Mouse (Mus musculus): ENCODE data around the gene Atp8b4. TPM values are rescaled to one million over a fixed set of nuclear protein-coding genes. Genes with fewer than 3 reads are reported as not detected.

The Atp8b4 gene
- polyA plus RNA-seq, 1 experiment from 2014 or later = 0.04 TPM

DNA sequence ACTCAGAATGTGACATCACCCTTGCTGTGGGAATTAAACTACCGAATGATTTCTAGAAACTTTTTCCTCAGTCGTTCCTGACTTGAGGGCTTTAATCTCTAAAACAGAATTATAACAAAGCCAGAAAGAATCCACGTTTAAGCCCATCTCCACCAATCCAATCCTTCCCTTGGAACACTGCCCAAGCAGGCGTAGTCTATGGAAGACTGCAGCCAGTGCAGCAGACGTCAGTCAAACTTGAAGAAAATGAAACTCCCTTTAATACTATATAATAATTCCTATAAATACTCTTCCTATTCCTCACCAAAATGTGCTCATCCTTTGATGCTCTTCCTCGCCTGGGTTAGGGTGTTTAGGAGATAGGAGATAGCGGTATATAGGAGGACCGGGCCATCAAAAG lies 7.2 kb downstream of the Atp8b4 start:
- no peak overlapping the region for H3K4me2 ChIP-seq (replicated peaks)

DNA sequence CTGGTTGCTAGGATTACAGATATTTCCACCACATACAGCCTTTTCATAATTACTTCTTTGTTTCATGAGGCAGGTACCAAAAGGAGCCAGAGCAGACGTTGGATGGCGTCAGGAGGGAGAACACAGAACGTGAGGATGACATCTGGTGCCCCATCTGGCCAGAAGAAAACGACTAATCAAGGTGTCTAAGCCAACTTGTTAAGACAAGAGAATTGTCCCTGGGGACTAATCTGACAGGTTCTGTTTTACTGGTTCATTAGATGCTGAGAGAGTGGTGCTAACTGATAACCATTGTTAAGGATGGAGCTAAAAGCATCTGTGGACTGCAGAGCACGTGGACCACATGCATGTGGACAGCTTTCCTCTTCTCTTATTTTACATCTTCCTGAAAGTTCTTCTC lies 7.8 kb downstream of the Atp8b4 start:
- no peak for ATAC-seq (replicated peaks)
- H3K36me3 ChIP-seq = no peaks in the 10 kb centered on the region
- no peak overlapping the region for H3K4me2 ChIP-seq (replicated peaks)
- WGBS = 38% methylated on average over 5 of the region's 5 CpGs
- H3K27ac ChIP-seq (replicated peaks) = no peak overlapping the region
- no peaks in the 10 kb centered on the region for H3K9me3 ChIP-seq
- no peaks in the 10 kb centered on the region for H3K4me1 ChIP-seq
- H3K4me3 ChIP-seq = no peak overlapping the region
- no peak overlapping the region for H3K9ac ChIP-seq (replicated peaks)
- no peaks in the 10 kb centered on the region for H3K27me3 ChIP-seq

More for the DNA sequence above, 7.2 kb downstream of the Atp8b4 start:
- Histone ChIP-seq H3K9ac (replicated peaks) (no peak overlapping the region), H3K36me3 (no peaks in the 10 kb centered on the region), H3K4me1 (no peaks in the 10 kb centered on the region), H3K27ac (replicated peaks) (no peak overlapping the region), H3K4me3 (no peak overlapping the region), H3K9me3 (no peaks in the 10 kb centered on the region), H3K27me3 (no peaks in the 10 kb centered on the region)
- no peak for ATAC-seq (replicated peaks)
- 78% methylated on average over 8 of the region's 8 CpGs for WGBS

DNA sequence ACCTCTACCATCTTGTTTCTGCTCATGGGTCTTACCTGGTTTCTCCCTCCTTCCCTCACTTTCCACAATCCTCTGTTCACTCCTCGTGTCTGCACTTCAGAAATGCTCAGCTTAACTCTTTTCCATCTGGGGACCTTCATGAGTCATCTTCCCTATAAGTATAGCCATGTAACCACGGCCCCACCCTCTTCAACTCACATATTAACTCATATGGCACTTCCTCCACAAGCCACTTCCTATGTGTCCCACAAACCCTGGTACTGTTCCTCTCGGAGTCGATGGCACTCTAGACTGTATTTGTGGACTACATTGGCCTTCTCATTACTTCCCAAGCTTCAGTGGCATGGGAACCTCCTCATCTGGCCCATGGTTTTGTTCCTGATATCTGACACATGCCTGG lies 9.0 kb downstream of the Atp8b4 start:
- 88% methylated on average over 4 of the region's 4 CpGs for WGBS
- Histone ChIP-seq H3K27me3 (no peaks in the 10 kb centered on the region), H3K9ac (replicated peaks) (no peak overlapping the region), H3K4me1 (no peaks in the 10 kb centered on the region), H3K27ac (replicated peaks) (no peak overlapping the region), H3K4me2 (replicated peaks) (no peak overlapping the region), H3K4me3 (no peak overlapping the region), H3K9me3 (no peaks in the 10 kb centered on the region), H3K36me3 (no peaks in the 10 kb centered on the region)
- ATAC-seq (replicated peaks) = no peak

DNA sequence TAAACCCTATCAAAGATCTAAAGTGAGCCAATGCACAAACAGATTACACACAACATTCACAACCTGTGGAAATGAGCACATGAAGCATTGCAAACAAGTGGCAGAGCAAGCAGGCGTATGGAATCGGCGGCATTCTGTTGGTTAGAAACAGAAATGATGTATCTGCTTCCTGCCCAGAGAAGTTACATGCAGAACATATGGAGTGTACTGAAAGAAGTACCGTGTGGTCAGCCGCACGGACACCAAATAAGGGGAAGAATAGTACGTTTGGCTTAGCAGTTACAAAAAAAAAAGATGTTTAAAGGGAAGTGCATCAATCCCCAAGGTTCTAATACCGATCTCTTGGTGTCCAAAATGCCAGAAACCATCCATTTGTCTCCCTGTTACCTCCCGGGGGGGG lies 9.9 kb downstream of the Atp8b4 start:
- H3K27ac ChIP-seq (replicated peaks) = no peak overlapping the region
- H3K9ac ChIP-seq (replicated peaks) = no peak overlapping the region
- no peaks in the 10 kb centered on the region for H3K36me3 ChIP-seq
- no peak overlapping the region for H3K4me3 ChIP-seq
- 88% methylated on average over 9 of the region's 9 CpGs for WGBS
- no peak overlapping the region for H3K4me2 ChIP-seq (replicated peaks)
- H3K9me3 ChIP-seq = no peaks in the 10 kb centered on the region
- no peaks in the 10 kb centered on the region for H3K27me3 ChIP-seq
- ATAC-seq (replicated peaks) = no peak
- no peaks in the 10 kb centered on the region for H3K4me1 ChIP-seq

DNA sequence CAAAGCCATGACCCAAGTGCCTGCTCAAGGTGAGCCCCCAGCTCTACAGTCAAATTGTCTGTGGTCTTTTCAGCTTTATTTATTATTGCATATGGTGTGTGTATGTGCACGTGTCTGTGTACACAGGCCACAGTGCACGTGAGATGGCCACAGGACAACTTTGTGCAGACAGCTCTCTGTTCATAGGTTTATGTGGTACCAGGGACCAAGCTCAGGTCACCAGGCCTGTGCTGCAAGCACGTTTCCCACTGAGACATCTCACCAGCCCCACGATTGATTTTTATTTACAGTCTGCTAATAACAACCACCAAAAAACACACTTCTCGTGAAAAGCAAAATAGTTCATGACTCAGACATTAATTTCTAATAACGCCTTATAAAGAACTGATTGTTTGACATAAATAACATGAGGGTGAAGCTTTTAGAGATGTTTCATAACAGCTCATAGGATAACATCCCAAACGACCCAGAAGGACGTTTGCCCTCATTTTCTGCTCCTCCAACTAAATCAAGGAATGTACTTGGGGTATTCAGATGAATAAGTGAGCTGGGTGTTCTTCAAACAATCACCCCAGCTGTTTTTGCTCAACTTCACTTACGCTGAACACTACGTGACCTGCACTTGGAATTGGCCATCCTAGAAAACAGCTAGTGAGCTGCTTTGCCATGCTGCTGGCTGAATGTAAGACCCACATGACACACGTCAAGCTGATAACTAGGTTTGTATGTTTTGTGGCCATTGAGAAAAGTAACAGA lies 15.0 kb downstream of the Atp8b4 start:
- WGBS = 87% methylated on average over 11 of the region's 11 CpGs
- Histone ChIP-seq H3K4me1 (no peaks in the 10 kb centered on the region), H3K4me3 (no peak overlapping the region), H3K9ac (replicated peaks) (no peak overlapping the region), H3K36me3 (no peaks in the 10 kb centered on the region), H3K4me2 (replicated peaks) (no peak overlapping the region), H3K27me3 (no peaks in the 10 kb centered on the region), H3K9me3 (no peaks in the 10 kb centered on the region), H3K27ac (replicated peaks) (no peak overlapping the region)
- ATAC-seq (replicated peaks) = no peak

DNA sequence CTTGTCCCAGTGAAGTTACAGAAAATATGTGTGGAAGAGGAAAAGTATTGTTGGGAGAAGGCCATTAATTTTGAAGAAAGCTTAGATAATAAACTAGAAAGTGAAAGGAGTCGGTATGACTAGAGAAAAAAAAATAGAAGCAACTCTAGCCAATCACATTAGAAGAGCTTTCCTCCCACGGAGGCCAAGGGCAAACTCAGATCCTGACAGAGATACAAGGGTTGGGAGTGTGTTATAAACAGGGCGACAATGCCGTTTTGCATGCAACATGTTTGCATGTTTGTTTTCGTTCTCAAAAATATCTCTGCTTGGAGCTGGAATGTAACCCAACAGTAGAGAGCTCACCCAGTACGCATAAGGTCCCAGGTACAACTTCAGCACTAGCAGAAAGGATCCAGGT lies 17.1 kb downstream of the Atp8b4 start:
- ATAC-seq (replicated peaks) = no peak
- no peaks in the 10 kb centered on the region for H3K9me3 ChIP-seq
- WGBS = 86% methylated on average over 6 of the region's 6 CpGs

DNA sequence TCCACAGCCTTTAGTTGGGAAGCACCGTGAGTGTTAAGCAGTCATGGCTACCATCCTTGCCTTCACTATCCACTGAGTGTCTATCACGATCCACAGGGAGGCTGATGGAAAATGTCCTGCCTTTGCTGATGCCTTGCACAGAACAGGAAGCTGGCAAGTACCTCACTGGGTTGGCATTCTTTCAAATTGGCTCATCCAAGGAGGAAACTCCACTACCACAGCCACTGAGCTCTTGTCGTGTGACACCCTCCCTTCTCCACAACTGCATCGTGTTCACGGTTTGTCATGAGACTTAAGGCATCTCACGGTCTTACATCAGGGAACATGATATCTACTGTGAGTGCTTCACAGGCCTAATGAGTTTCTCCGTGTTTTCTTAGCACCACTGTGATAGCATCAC lies 22.9 kb downstream of the Atp8b4 start:
- no peaks in the 10 kb centered on the region for H3K27me3 ChIP-seq
- 83% methylated on average over 7 of the region's 7 CpGs for WGBS
- no peak for ATAC-seq (replicated peaks)

More for the DNA sequence above, 17.1 kb downstream of the Atp8b4 start:
- no peak overlapping the region for H3K27ac ChIP-seq (replicated peaks)
- H3K36me3 ChIP-seq = no peaks in the 10 kb centered on the region
- no peak overlapping the region for H3K4me3 ChIP-seq
- H3K4me1 ChIP-seq = no peaks in the 10 kb centered on the region
- no peak overlapping the region for H3K9ac ChIP-seq (replicated peaks)
- H3K27me3 ChIP-seq = no peaks in the 10 kb centered on the region
- no peak overlapping the region for H3K4me2 ChIP-seq (replicated peaks)

DNA sequence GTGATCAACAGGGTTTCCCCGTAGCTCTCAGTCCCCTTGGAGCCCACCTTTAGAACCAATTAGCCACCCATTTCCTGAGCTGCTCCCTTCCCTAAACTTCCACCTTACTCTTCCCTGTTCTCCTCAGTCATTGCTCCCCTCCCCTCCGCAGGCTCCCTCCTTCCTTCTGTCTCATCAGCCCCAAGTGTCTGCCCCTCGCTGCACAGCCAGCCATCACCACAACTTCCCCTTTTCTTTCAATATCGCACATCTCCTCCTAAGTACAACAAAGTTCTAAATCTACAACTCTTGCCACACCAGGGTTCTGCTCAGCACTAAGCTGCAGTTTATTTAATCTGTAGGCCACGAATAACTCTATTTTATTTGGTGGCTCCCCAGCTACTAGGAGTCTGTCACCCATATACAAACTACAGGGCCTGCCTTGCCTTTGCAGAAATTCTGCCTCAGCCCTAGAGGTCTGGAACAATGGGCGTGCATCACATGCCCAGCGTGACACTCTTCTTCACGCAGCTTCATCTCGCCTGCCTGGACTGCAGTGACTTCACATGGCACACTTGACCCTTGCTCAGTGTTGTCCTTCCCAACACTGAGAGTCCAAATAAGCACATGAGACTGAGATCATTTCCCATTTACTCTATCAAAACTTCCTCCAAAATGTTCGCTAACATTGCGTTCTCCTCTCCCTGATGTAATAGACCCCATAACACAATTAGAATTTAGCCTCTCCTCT lies 24.6 kb downstream of the Atp8b4 start:
- 91% methylated on average over 11 of the region's 11 CpGs for WGBS
- no peaks in the 10 kb centered on the region for H3K36me3 ChIP-seq
- no peak overlapping the region for H3K4me2 ChIP-seq (replicated peaks)
- H3K4me3 ChIP-seq = no peak overlapping the region
- no peaks in the 10 kb centered on the region for H3K4me1 ChIP-seq
- H3K27me3 ChIP-seq = no peaks in the 10 kb centered on the region
- H3K27ac ChIP-seq (replicated peaks) = no peak overlapping the region
- ATAC-seq (replicated peaks) = no peak
- H3K9ac ChIP-seq (replicated peaks) = no peak overlapping the region
- H3K9me3 ChIP-seq = no peaks in the 10 kb centered on the region

More for the DNA sequence above, 22.9 kb downstream of the Atp8b4 start:
- Histone ChIP-seq H3K27ac (replicated peaks) (no peak overlapping the region), H3K4me3 (no peak overlapping the region), H3K9ac (replicated peaks) (no peak overlapping the region), H3K4me2 (replicated peaks) (no peak overlapping the region), H3K9me3 (no peaks in the 10 kb centered on the region), H3K36me3 (no peaks in the 10 kb centered on the region), H3K4me1 (no peaks in the 10 kb centered on the region)

DNA sequence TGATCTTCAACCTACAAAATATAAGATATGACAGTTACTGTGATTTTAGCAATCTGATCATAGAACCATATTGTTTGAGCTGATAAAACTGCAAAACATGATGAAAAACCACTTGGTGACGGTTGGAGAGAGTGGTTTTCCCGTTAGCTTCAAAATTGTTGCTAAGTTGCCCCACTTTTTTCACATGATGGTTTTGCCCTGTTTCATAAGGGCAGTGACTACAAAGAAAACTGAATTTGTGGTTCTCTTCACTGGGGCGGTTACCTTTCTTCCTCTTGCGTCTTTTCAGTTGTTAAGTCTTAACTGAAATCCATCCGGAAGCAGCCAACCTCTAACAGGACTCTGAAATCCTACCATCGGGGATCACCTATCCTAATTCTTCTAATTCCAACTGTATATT lies 26.5 kb downstream of the Atp8b4 start:
- 91% methylated on average over 6 of the region's 6 CpGs for WGBS
- no peak for ATAC-seq (replicated peaks)
- Histone ChIP-seq H3K9ac (replicated peaks) (no peak overlapping the region), H3K36me3 (no peaks in the 10 kb centered on the region), H3K4me1 (no peaks in the 10 kb centered on the region), H3K4me3 (no peak overlapping the region), H3K4me2 (replicated peaks) (no peak overlapping the region), H3K9me3 (no peaks in the 10 kb centered on the region), H3K27me3 (no peaks in the 10 kb centered on the region), H3K27ac (replicated peaks) (no peak overlapping the region)

DNA sequence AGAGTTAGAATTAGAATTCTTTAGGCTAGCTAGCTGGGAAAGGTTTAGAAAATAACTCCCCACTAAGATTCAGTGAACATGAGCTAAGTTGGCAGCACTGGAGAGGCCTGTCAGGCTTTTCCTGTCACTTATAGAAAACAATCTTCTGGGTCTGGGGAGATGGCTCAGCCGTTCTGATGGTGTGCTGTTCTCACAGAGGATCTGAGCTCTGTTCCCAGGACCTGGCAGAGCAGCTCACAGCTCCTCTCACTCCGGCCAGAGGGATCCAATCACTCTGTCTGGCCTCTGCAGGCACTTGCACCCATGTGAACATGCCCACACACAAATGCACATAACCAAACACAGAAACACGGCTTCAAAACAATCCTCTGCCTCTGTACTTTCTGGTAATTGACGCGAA lies 27.6 kb downstream of the Atp8b4 start:
- no peaks in the 10 kb centered on the region for H3K4me1 ChIP-seq
- H3K9ac ChIP-seq (replicated peaks) = no peak overlapping the region
- H3K27me3 ChIP-seq = no peaks in the 10 kb centered on the region
- H3K4me2 ChIP-seq (replicated peaks) = no peak overlapping the region
- no peaks in the 10 kb centered on the region for H3K36me3 ChIP-seq
- H3K9me3 ChIP-seq = no peaks in the 10 kb centered on the region
- no peak for ATAC-seq (replicated peaks)
- 80% methylated on average over 5 of the region's 5 CpGs for WGBS
- H3K27ac ChIP-seq (replicated peaks) = no peak overlapping the region
- no peak overlapping the region for H3K4me3 ChIP-seq

DNA sequence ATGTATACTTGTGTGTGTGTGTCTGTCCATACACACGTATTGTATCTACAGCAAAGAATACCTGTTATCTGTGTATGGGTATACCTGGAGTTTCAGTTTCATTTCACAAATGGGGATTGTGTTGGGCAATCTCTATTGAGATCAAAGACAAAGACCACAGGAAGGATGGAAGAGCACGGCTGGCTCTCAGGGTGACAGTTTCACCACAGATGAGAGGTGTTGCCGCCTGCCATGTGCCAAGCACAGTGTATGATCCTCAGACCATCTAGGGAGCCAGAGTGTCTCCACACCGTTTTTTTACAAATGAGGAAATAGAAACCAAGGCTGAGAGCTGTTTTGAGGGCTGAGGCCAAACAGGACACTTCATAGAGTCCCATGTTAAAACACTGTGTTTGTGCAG lies 32.7 kb downstream of the Atp8b4 start:
- WGBS = 83% methylated on average over 4 of the region's 4 CpGs
- H3K27me3 ChIP-seq = no peaks in the 10 kb centered on the region
- ATAC-seq (replicated peaks) = no peak

DNA sequence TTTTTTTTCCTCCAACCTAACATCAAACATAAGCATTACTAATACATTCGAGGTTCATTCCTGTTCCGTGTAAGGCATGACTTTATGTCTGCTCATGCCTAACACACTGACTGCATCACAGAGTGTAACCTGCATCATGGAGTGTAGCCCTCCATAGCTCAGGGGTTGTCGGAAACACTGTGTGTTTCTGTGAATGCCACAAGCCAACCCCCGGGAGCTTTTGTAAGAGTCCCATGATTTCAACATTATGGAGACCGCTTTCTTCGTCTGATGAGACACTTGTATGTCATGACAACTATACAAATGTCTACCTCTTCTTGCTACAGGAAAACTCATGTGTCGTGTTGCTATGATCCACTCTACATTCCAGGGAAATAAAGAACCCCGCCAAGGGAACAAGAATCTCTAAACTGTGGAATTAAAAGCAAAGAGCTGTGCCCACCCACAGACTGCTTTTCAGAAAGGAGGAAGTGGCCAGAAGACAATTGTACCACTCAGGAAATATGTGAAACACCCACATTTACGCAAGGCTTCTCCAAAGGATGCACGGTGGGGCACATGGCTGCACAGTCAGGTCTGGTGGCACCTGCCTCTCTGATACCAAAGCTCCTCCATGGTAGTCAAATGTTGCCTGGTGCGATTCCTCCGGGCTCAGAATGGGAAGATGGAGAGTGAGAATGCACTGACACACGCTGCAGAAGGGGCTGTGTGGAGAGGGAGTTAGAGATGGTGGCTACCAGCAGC lies 33.9 kb downstream of the Atp8b4 start:
- ATAC-seq (replicated peaks) = no peak
- Histone ChIP-seq H3K27ac (replicated peaks) (no peak overlapping the region), H3K9me3 (no peaks in the 10 kb centered on the region), H3K9ac (replicated peaks) (no peak overlapping the region), H3K4me1 (no peaks in the 10 kb centered on the region), H3K4me3 (no peak overlapping the region), H3K27me3 (no peaks in the 10 kb centered on the region), H3K4me2 (replicated peaks) (no peak overlapping the region), H3K36me3 (no peaks in the 10 kb centered on the region)
- 80% methylated on average over 13 of the region's 13 CpGs for WGBS

More for the DNA sequence above, 32.7 kb downstream of the Atp8b4 start:
- no peak overlapping the region for H3K4me2 ChIP-seq (replicated peaks)
- no peaks in the 10 kb centered on the region for H3K9me3 ChIP-seq
- no peak overlapping the region for H3K4me3 ChIP-seq
- no peaks in the 10 kb centered on the region for H3K4me1 ChIP-seq
- H3K36me3 ChIP-seq = no peaks in the 10 kb centered on the region
- no peak overlapping the region for H3K9ac ChIP-seq (replicated peaks)
- no peak overlapping the region for H3K27ac ChIP-seq (replicated peaks)
